ENCODE assay signal across 11 mouse cellular contexts in genomic region chr5:122019288-122019687, GRCm38 (mm10). TPM values are rescaled to one million over a fixed set of nuclear protein-coding genes. Genes with fewer than 3 reads are reported as not detected.
DNase-seq lines count a peak whose midpoint lies in the region; ATAC-seq lines count a peak whose summit lies in the region.
"Had no signal": no experiment of that assay in that cellular context is flagged by ENCODE, and none has a peak within 500 bp of the region (broad histone marks: within the 10 kb centered on the region; RNA-seq: fewer than 3 reads in every experiment).

No protein-coding gene starts in this region.

- no peaks in the 10 kb centered on the region for H3K36me3 ChIP-seq in forebrain, embryonic 14.5 days (ENCODE audit: control insufficient read depth, insufficient read depth, low read length)
- no peaks in the 10 kb centered on the region for H3K36me3 ChIP-seq in hindbrain, embryonic 15.5 days
- H3K36me3 ChIP-seq in midbrain, embryonic 13.5 days = peaks cover 15% of the 10 kb centered on the region

- intact Hi-C loops in left cerebral cortex, postnatal 4 days (cut with DNase I) = no loop called here

- no peak overlapping the region for H3K4me2 ChIP-seq in forebrain, embryonic 14.5 days (ENCODE audit: low read length)
- no peak overlapping the region for H3K4me2 ChIP-seq in hindbrain, embryonic 15.5 days
- H3K4me2 ChIP-seq in midbrain, embryonic 13.5 days (replicated peaks) = no peak overlapping the region

- H3K9ac ChIP-seq in forebrain, embryonic 14.5 days (ENCODE audit: low read length) = 0 out of 2 replicates have a peak overlapping the region, but pooled peaks have one; percentile 14
- no peak overlapping the region for H3K9ac ChIP-seq in hindbrain, embryonic 15.5 days
- H3K9ac ChIP-seq in midbrain, embryonic 13.5 days (replicated peaks) = no peak overlapping the region; the same call in 1 of the 2 replicates

- 67% methylated on average over 17 of the region's 17 CpGs for WGBS in forebrain, embryonic 14.5 days
- WGBS in hindbrain, embryonic 15.5 days = 50% methylated on average over 17 of the region's 17 CpGs
- 78% methylated on average over 17 of the region's 17 CpGs for WGBS in midbrain, embryonic 13.5 days

- no peak overlapping the region; the same call in 1 of the 2 replicates for H3K27ac ChIP-seq in forebrain, embryonic 14.5 days (ENCODE audit: low read depth, low read length)
- no peak overlapping the region for H3K27ac ChIP-seq in hindbrain, embryonic 15.5 days (replicated peaks)
- peak overlapping the region; percentile 44; the same call in 1 of the 2 replicates for H3K27ac ChIP-seq in midbrain, embryonic 13.5 days

- no peaks in the 10 kb centered on the region for H3K4me1 ChIP-seq in forebrain, embryonic 14.5 days (ENCODE audit: control insufficient read depth, insufficient read depth, low read length)
- peaks cover 26% of the 10 kb centered on the region for H3K4me1 ChIP-seq in hindbrain, embryonic 15.5 days (replicated peaks)
- H3K4me1 ChIP-seq in midbrain, embryonic 13.5 days (replicated peaks) = peaks cover 44% of the 10 kb centered on the region

- peak; percentile 62 for DNase-seq in left cerebral cortex, postnatal 4 days
- DNase-seq in left cerebral cortex, adult 8-10 months (ENCODE audit: low spot score in 2 of 2) = no peak
- no peak for DNase-seq in forebrain, embryonic 14.5 days (ENCODE audit: low spot score)
- no peak for DNase-seq in lung, postnatal 14 days
- no peak for DNase-seq in gastrocnemius, postnatal 4 days (ENCODE audit: low spot score in 2 of 2)
- DNase-seq: heart, adult 11 months; heart, postnatal 14 days; lung, adult 2 months; thymus, postnatal 36 days had no signal

- no peak for ATAC-seq in forebrain, embryonic 14.5 days
- ATAC-seq in hindbrain, embryonic 15.5 days (ENCODE audit: low FRiP score, low read depth) = peak; percentile 24; the same call in 1 of the 2 replicates
- no peak for ATAC-seq in midbrain, embryonic 13.5 days

- no peaks in the 10 kb centered on the region for H3K27me3 ChIP-seq in forebrain, embryonic 14.5 days (replicated peaks; ENCODE audit: control insufficient read depth, insufficient read depth, low read length)
- no peaks in the 10 kb centered on the region for H3K27me3 ChIP-seq in hindbrain, embryonic 15.5 days
- H3K27me3 ChIP-seq in midbrain, embryonic 13.5 days = no peaks in the 10 kb centered on the region

- H3K9me3 ChIP-seq in forebrain, embryonic 14.5 days (replicated peaks; ENCODE audit: control insufficient read depth, low read length) = peaks cover 4% of the 10 kb centered on the region; the same call in 1 of the 2 replicates
- H3K9me3 ChIP-seq in hindbrain, embryonic 15.5 days = no peaks in the 10 kb centered on the region; the same call in 1 of the 2 replicates
- peaks cover 9% of the 10 kb centered on the region for H3K9me3 ChIP-seq in midbrain, embryonic 13.5 days

- no peak overlapping the region for H3K4me3 ChIP-seq in forebrain, embryonic 14.5 days (ENCODE audit: low read depth, low read length)
- no peak overlapping the region for H3K4me3 ChIP-seq in hindbrain, embryonic 15.5 days
- no peak overlapping the region for H3K4me3 ChIP-seq in midbrain, embryonic 13.5 days (replicated peaks)

RNA-seq across cellular contexts. Expression of gene Cux2, which starts 30.6 kb away (rescaled TPM):
- total RNA-seq in left cerebral cortex, postnatal 4 days (2021) = 100 to 1,000 TPM; 182 to 239 TPM
- 100 to 1,000 TPM; 150 to 185 (median 160) TPM for total RNA-seq in left cerebral cortex, adult 8-10 months (2022)
- polyA plus RNA-seq in forebrain, embryonic 14.5 days (2014; fragmentation: Nextera tagmentation; extraction: Ambion mirVana) = 16.7 and 30.0 TPM in 2 replicates
- polyA plus RNA-seq in hindbrain, embryonic 15.5 days (2015; fragmentation: Nextera tagmentation; extraction: Ambion mirVana) = 20.7 and 23.3 TPM in 2 replicates
- 22.7 and 23.8 TPM in 2 replicates for polyA plus RNA-seq in midbrain, embryonic 13.5 days (2015; fragmentation: Nextera tagmentation; extraction: Ambion mirVana)
- total RNA-seq in gastrocnemius, postnatal 4 days (2021) = 1 to 10 TPM; 1.3 to 2.1 TPM

Comparison
In these comparisons a context has a peak if more than half of its experiments do, and no peak if none do; other contexts are left out.
1. RNA of gene Cux2, which starts 30.6 kb away (total RNA-seq): 182 to 239 TPM in left cerebral cortex, postnatal 4 days and 150 to 185 TPM in left cerebral cortex, adult 8-10 months; 1.3 to 2.1 TPM in gastrocnemius, postnatal 4 days; every median in the first group is over 10 times any median in the second.